In genomic region chr5:93144874-93145273, GRCm38 (mm10) we compare ENCODE assay signal across 14 mouse cellular contexts. TPM values are rescaled to one million over a fixed set of nuclear protein-coding genes. Genes with fewer than 3 reads are reported as not detected.
A peak's percentile ranks its signal among the peaks of the same experiment; 100 is the strongest.
DNase-seq lines count a peak whose midpoint lies in the region; ATAC-seq lines count a peak whose summit lies in the region.
"Had no signal": no experiment of that assay in that cellular context is flagged by ENCODE, and none has a peak within 500 bp of the region (broad histone marks: within the 10 kb centered on the region; RNA-seq: fewer than 3 reads in every experiment).

No protein-coding gene starts in this region.

- peaks cover 56% of the 10 kb centered on the region for H3K36me3 ChIP-seq in kidney, embryonic 15.5 days
- peaks cover 38% of the 10 kb centered on the region for H3K36me3 ChIP-seq in forebrain, embryonic 14.5 days (ENCODE audit: control insufficient read depth, insufficient read depth, low read length)

- no peak overlapping the region for H3K4me3 ChIP-seq in kidney, embryonic 15.5 days (replicated peaks)
- no peak overlapping the region for H3K4me3 ChIP-seq in forebrain, embryonic 14.5 days (ENCODE audit: low read depth, low read length)
- H3K4me3 ChIP-seq: erythroblast, embryonic 14.5 days; hindbrain, embryonic 12.5 days; midbrain, embryonic 10.5 days; stomach, embryonic 15.5 days had no signal

- ATAC-seq in kidney, embryonic 15.5 days (replicated peaks; ENCODE audit: low FRiP score): no peak
- ATAC-seq in forebrain, embryonic 14.5 days: no peak

- intact Hi-C loops in left cerebral cortex, postnatal 14 days (cut with DNase I): no loop called here

- H3K4me1 ChIP-seq in kidney, embryonic 15.5 days: peaks cover 46% of the 10 kb centered on the region
- peaks cover 12% of the 10 kb centered on the region for H3K4me1 ChIP-seq in forebrain, embryonic 14.5 days (ENCODE audit: control insufficient read depth, insufficient read depth, low read length)

- H3K4me2 ChIP-seq in kidney, embryonic 15.5 days: no peak overlapping the region
- no peak overlapping the region for H3K4me2 ChIP-seq in forebrain, embryonic 14.5 days (ENCODE audit: low read length)
- H3K4me2 ChIP-seq: hindbrain, embryonic 12.5 days; stomach, embryonic 15.5 days had no signal

- WGBS in kidney, embryonic 15.5 days: 16% methylated on average over 5 of the region's 5 CpGs
- WGBS in forebrain, embryonic 14.5 days: 4% methylated on average over 5 of the region's 5 CpGs

- H3K9ac ChIP-seq in kidney, embryonic 15.5 days: no peak overlapping the region
- H3K9ac ChIP-seq in forebrain, embryonic 14.5 days (ENCODE audit: low read length): no peak overlapping the region
- H3K9ac ChIP-seq: hindbrain, embryonic 12.5 days; stomach, embryonic 15.5 days had no signal

- peak overlapping the region; percentile 30 for H3K27ac ChIP-seq in kidney, embryonic 15.5 days
- no peak overlapping the region for H3K27ac ChIP-seq in forebrain, embryonic 14.5 days (ENCODE audit: low read depth, low read length)
- H3K27ac ChIP-seq: hindbrain, embryonic 12.5 days; midbrain, embryonic 10.5 days had no signal

- no peaks in the 10 kb centered on the region for H3K27me3 ChIP-seq in kidney, embryonic 15.5 days
- no peaks in the 10 kb centered on the region for H3K27me3 ChIP-seq in forebrain, embryonic 14.5 days (replicated peaks; ENCODE audit: control insufficient read depth, insufficient read depth, low read length)
- H3K27me3 ChIP-seq: hindbrain, embryonic 12.5 days; stomach, embryonic 15.5 days had no signal

- DNase-seq in kidney, postnatal 14 days: no peak
- DNase-seq in right cerebral cortex, postnatal 4 days: peak; percentile 32
- no peak for DNase-seq in right cerebral cortex, postnatal 25 days
- DNase-seq in forebrain, embryonic 14.5 days (ENCODE audit: low spot score): peak; percentile 50
- DNase-seq in left cerebral cortex, postnatal 14 days (ENCODE audit: low spot score in 2 of 2): no peak
- DNase-seq in urinary bladder, postnatal 36 days (ENCODE audit: low spot score in 2 of 2): no peak
- DNase-seq: gastrocnemius, postnatal 10 days; kidney, adult 9 months; layer of hippocampus, postnatal 36 days had no signal

- no peaks in the 10 kb centered on the region for H3K9me3 ChIP-seq in kidney, embryonic 15.5 days (replicated peaks)
- no peaks in the 10 kb centered on the region for H3K9me3 ChIP-seq in forebrain, embryonic 14.5 days (replicated peaks; ENCODE audit: control insufficient read depth, low read length)
- H3K9me3 ChIP-seq: hindbrain, embryonic 12.5 days; midbrain, embryonic 10.5 days; stomach, embryonic 15.5 days had no signal

RNA-seq across cellular contexts. Expression of gene Sept11, which starts 51.6 kb away (rescaled TPM):
- polyA plus RNA-seq in kidney, embryonic 15.5 days (2015; fragmentation: Nextera tagmentation; extraction: Ambion mirVana): 221 and 222 TPM in 2 replicates
- 149 and 167 TPM in 2 replicates for polyA plus RNA-seq in forebrain, embryonic 14.5 days (2014; fragmentation: Nextera tagmentation; extraction: Ambion mirVana)
- total RNA-seq in left cerebral cortex, postnatal 14 days (2021): 100 to 1,000 TPM; 201 to 209 TPM

Comparison
In these comparisons a context has a peak if more than half of its experiments do, and no peak if none do; other contexts are left out.
1. DNase-seq: peak in right cerebral cortex, postnatal 4 days (single experiment) and forebrain, embryonic 14.5 days (single experiment); none in kidney, postnatal 14 days (single experiment), right cerebral cortex, postnatal 25 days (single experiment), left cerebral cortex, postnatal 14 days (0 of 2) and urinary bladder, postnatal 36 days (0 of 2).